Mouse (Mus musculus) macrophage (primary cell): ENCODE results near the gene Stox2. TPM values are rescaled to one million over a fixed set of nuclear protein-coding genes. Genes with fewer than 3 reads are reported as not detected.

Experiments
- H3K27ac ChIP-seq: fragments of 350-480 bp; formaldehyde crosslinking; 2 replicates; pipeline ENCODE4 v1.9.0; 2021
- H3K36me3 ChIP-seq: fragments of 350-480 bp; formaldehyde crosslinking; 2 replicates; pipeline ENCODE4 v1.9.0; 2021; ENCODE audit errors: inconsistent target
- H3K4me3 ChIP-seq: fragments of 350-480 bp; formaldehyde crosslinking; 2 replicates; pipeline ENCODE4 v1.9.0; 2021; ENCODE audit errors: inconsistent target
- H3K79me2 ChIP-seq: fragments of 350-480 bp; formaldehyde crosslinking; 2 replicates; pipeline ENCODE4 v1.9.0; 2021; ENCODE audit errors: inconsistent target
- WGBS: methylation state at CpG from one replicate; pipeline ENCODE4 v1.1.7; 2026; ENCODE audit warnings: inconsistent platforms; ENCODE audit not compliant: missing documents; 5-methylcytosine and 5-hydroxymethylcytosine counted together
- polyA plus RNA-seq: library from polyadenylated mRNA; stranded (reverse); fragments of 250-400 nt; gene quantifications from 3 replicates; pipeline ENCODE4 v1.2.4, GENCODE M21; 2018; ENCODE audit warnings: inconsistent platforms

The Stox2 gene
- polyA plus RNA-seq, 1 experiment from 2014 or later = not detected

- no peaks in the 10 kb centered on the region for H3K79me2 ChIP-seq
- WGBS = 96% methylated on average over 29 of the region's 29 CpGs
- no peak overlapping the region for H3K4me3 ChIP-seq
- H3K36me3 ChIP-seq = no peaks in the 10 kb centered on the region
- H3K27ac ChIP-seq = no peak overlapping the region
Observed at GRCm38 (mm10) chr8:47193321-47193996, 252.7 kb downstream of the Stox2 start.

GRCm38 (mm10) chr8:47191444-47192365 lies 254.5 kb downstream of the Stox2 start:
- H3K4me3 ChIP-seq = no peak overlapping the region
- H3K27ac ChIP-seq = no peak overlapping the region
- H3K79me2 ChIP-seq = no peaks in the 10 kb centered on the region
- 52% methylated on average over 18 of the region's 18 CpGs for WGBS
- no peaks in the 10 kb centered on the region for H3K36me3 ChIP-seq

- no peak overlapping the region for H3K27ac ChIP-seq
- no peaks in the 10 kb centered on the region for H3K79me2 ChIP-seq
- no peak overlapping the region for H3K4me3 ChIP-seq
- WGBS = 95% methylated on average over 6 of the region's 6 CpGs
- H3K36me3 ChIP-seq = no peaks in the 10 kb centered on the region
Observed at GRCm38 (mm10) chr8:47185396-47185795, 260.8 kb downstream of the Stox2 start.

GRCm38 (mm10) chr8:47182771-47183558 lies 263.2 kb downstream of the Stox2 start:
- Histone ChIP-seq H3K27ac (no peak overlapping the region), H3K36me3 (no peaks in the 10 kb centered on the region), H3K79me2 (no peaks in the 10 kb centered on the region), H3K4me3 (no peak overlapping the region)
- 50% methylated on average over 6 of the region's 6 CpGs for WGBS

DNA sequence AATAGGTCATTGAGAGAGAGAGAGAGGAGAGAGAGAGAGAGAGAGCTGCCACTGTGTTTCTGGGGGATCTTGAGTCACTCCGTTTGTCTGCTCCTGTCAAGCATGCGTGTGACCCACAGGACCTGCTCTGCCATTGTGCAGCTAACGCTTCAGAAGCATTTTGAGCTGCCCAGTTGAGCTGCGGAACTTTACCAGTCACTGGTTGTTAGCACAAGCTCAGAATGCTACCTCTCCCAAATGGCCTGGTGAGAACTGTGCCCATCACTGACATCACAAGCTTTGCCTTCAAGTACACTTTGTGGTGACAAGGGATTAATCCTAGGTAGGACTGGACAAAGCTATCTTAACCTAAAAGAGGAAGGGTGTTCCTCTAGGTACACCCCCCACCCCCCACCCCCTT lies 263.9 kb downstream of the Stox2 start:
- no peak overlapping the region for H3K4me3 ChIP-seq
- no peaks in the 10 kb centered on the region for H3K79me2 ChIP-seq
- no peaks in the 10 kb centered on the region for H3K36me3 ChIP-seq
- H3K27ac ChIP-seq = no peak overlapping the region
- 86% methylated on average over 4 of the region's 4 CpGs for WGBS

DNA sequence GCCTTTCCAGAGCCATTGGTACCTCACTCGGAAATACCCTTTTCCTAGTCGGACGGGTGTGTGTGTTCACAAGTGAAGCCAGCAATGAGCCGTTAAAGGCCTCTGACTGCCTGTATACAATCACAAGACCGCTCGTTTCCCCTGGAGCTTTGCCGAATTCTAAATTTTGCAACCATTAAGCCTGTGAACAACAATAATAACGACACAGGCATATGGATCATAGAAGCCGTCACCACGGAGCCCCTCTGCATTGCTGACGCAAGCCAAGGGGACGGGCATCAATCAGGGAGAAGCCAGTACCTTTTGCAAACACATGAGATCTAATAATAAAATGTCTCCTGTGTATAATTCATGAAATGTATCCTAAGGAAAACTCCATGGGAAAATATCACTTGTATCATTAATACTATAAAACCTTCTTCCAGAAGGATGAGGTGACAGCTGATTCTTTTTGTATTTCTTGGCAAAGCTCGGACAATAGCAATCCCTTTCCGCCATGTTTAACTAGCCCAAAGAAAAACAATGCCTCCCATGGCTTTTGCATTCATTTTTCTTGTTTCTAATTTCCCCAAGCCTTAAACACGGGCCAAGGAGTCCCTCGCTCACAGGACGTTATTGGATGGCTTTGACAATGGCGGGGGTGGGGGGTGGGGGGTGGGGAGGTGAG lies 265.0 kb downstream of the Stox2 start:
- Histone ChIP-seq H3K4me3 (no peak overlapping the region), H3K27ac (no peak overlapping the region), H3K79me2 (no peaks in the 10 kb centered on the region), H3K36me3 (no peaks in the 10 kb centered on the region)
- 87% methylated on average over 18 of the region's 18 CpGs for WGBS

DNA sequence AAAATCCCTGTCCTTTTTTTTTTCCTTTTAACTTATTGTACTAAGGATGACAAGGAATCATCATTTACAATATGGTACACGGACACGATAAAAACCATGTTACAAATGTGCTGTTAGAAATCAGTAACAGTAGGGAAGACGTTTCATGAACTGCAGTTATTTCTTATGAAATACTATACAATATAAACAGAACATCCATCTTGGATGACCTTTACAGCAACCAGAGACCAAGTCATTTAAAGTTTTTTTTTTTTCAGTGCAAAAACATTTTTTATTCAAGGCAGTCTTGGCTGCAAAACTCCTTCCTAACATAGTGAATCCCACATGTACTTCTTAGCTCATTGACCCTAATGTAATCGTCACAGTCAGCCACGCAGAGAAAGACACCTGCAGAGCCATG lies 266.0 kb downstream of the Stox2 start:
- no peaks in the 10 kb centered on the region for H3K79me2 ChIP-seq
- 90% methylated on average over 5 of the region's 5 CpGs for WGBS
- no peaks in the 10 kb centered on the region for H3K36me3 ChIP-seq
- no peak overlapping the region for H3K27ac ChIP-seq
- no peak overlapping the region for H3K4me3 ChIP-seq

GRCm38 (mm10) chr8:47178785-47179184 lies 267.4 kb downstream of the Stox2 start:
- WGBS = 97% methylated on average over 2 of the region's 2 CpGs
- H3K79me2 ChIP-seq = no peaks in the 10 kb centered on the region

DNA sequence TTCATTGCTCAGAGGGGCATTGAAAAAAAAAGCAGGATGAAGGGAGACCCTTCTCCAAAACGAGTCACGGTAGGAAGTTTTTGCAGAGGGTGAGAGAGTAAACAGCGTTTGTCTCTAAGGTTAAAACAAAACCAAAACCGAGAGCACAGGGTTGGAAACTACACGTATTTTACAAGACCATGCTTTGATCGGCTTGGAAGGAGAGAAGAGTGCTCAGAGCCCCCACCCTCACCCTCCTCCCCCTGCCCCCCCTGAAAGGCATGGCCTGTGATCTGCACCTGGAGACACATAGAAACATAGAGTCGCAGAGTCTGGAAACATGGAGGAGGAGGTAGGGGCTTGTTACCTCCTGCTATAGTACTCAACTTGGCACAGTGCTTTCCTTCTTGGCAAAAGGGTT lies 272.3 kb downstream of the Stox2 start:
- Histone ChIP-seq H3K79me2 (no peaks in the 10 kb centered on the region), H3K4me3 (no peak overlapping the region), H3K36me3 (no peaks in the 10 kb centered on the region), H3K27ac (no peak overlapping the region)
- 23% methylated on average over 7 of the region's 7 CpGs for WGBS

More at GRCm38 (mm10) chr8:47178785-47179184, 267.4 kb downstream of the Stox2 start:
- no peaks in the 10 kb centered on the region for H3K36me3 ChIP-seq
- no peak overlapping the region for H3K4me3 ChIP-seq
- no peak overlapping the region for H3K27ac ChIP-seq

DNA sequence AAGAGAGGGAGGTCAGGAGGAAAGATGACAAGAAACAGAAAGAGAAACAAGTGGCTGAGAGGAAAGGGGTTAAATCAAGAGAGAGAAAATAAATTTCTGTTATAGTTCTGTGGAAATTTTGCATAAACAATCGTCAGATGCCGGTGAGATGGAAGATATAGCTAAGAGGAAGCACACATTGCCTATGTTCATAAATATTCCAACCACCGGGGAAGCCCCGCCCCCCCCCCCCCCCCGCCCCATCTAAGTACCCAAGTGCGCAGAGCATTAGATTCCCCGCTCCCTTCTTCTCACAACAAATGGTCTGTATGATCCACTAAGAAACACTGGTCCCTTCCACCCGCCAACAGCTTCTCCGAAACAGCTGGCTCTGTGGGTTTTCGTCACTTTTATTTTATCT lies 273.3 kb downstream of the Stox2 start:
- Histone ChIP-seq H3K36me3 (no peaks in the 10 kb centered on the region), H3K27ac (no peak overlapping the region), H3K4me3 (no peak overlapping the region), H3K79me2 (no peaks in the 10 kb centered on the region)
- 23% methylated on average over 10 of the region's 10 CpGs for WGBS

DNA sequence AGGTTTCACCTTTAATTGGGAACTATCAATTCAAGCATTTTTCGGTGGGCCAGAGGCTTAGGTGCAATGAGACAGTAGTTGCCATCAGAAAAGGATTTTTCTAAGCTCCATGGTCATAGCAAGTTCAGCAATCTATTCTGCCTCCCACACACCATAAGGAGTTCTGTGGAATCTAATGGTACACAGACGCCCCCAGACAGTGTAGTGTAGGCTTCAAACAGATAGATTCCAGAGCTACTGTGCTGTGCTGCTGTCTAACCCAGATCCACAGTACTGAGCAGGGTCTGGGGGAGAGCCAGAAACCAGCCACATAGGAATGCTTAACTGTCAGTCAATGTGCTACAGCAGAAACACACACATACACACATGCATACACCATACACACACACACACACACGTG lies 285.5 kb downstream of the Stox2 start:
- no peak overlapping the region for H3K4me3 ChIP-seq
- H3K36me3 ChIP-seq = no peaks in the 10 kb centered on the region
- 87% methylated on average over 3 of the region's 3 CpGs for WGBS
- H3K79me2 ChIP-seq = no peaks in the 10 kb centered on the region
- H3K27ac ChIP-seq = no peak overlapping the region

- Histone ChIP-seq H3K4me3 (no peak overlapping the region), H3K79me2 (no peaks in the 10 kb centered on the region), H3K27ac (no peak overlapping the region), H3K36me3 (no peaks in the 10 kb centered on the region)
- WGBS = 92% methylated on average over 2 of the region's 2 CpGs
Observed at GRCm38 (mm10) chr8:47154521-47154920, 291.6 kb downstream of the Stox2 start.

DNA sequence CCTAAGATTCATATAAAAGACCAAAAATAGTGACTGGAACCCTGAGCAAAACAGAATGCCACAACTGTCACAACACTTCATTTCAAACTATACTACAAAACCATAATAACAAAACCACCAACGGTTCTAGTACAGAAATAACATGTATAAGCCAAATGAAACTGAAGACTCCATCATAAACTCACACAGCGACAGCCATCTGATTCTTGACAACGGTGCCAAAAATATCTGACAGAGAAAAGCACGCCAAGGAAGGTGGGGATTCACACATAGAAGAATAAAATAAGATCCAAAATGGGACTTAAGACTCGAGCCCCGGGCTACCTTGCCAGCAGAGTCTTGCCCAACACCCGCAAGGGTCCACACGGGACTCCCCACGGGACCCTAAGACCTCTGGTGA lies 300.9 kb downstream of the Stox2 start:
- no peaks in the 10 kb centered on the region for H3K79me2 ChIP-seq
- 97% methylated on average over 6 of the region's 9 CpGs for WGBS
- no peak overlapping the region for H3K27ac ChIP-seq
- no peaks in the 10 kb centered on the region for H3K36me3 ChIP-seq
- H3K4me3 ChIP-seq = no peak overlapping the region

DNA sequence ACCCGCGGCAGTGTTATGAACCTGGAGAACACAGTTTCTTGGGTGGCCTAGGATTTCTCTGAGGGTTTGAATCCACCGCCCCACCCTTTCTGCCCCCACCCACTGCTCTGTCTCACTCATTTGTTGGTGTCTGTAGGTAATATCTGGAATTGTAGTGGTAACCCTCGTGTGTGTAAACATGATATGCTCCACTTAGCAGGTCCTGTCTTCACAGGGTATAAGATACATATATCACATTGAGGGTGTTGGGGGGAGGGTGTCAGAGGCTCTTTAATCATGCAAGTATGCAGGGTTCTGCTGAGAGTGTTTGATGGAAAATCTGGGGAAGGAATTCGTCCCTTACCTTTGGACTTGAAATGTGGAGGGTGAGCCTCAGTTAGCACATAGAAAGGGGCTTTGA lies 310.1 kb downstream of the Stox2 start:
- no peak overlapping the region for H3K27ac ChIP-seq
- no peaks in the 10 kb centered on the region for H3K79me2 ChIP-seq
- H3K4me3 ChIP-seq = no peak overlapping the region
- no peaks in the 10 kb centered on the region for H3K36me3 ChIP-seq
- 48% methylated on average over 4 of the region's 5 CpGs for WGBS
